Mouse (Mus musculus) embryonic facial prominence, embryonic 10.5 days (tissue): Measurements from ENCODE around the gene Mustn1. TPM values are rescaled to one million over a fixed set of nuclear protein-coding genes. Genes with fewer than 3 reads are reported as not detected.
A peak's percentile ranks its signal among the peaks of the same experiment; 100 is the strongest.

Experiments
- DNase-seq: peaks from one replicate; pipeline ENCODE4 v3.0.0-alpha.2; 2017; ENCODE audit warnings: low spot score
- H3K27ac ChIP-seq: fragments of 300-500 bp; sonication (generic); replicated peaks from 2 replicates; pipeline ENCODE4 v1.5.1; 2016; ENCODE audit warnings: mild to moderate bottlenecking
- H3K27me3 ChIP-seq: fragments of 300-500 bp; sonication (generic); replicated peaks from 2 replicates; pipeline ENCODE4 v1.6.1; 2016; ENCODE audit warnings: low read depth, mild to moderate bottlenecking; ENCODE audit not compliant: poor library complexity, severe bottlenecking
- H3K36me3 ChIP-seq: fragments of 300-500 bp; sonication (generic); replicated peaks from 2 replicates; pipeline ENCODE4 v1.6.1; 2016; ENCODE audit warnings: mild to moderate bottlenecking, moderate library complexity
- H3K4me1 ChIP-seq: fragments of 300-500 bp; sonication (generic); 2 replicates; pipeline ENCODE4 v1.6.1; 2016
- H3K4me3 ChIP-seq: fragments of 300-500 bp; sonication (generic); 2 replicates; pipeline ENCODE4 v1.5.1; 2016; ENCODE audit warnings: mild to moderate bottlenecking, moderate library complexity
- H3K9me3 ChIP-seq: fragments of 300-500 bp; sonication (generic); 2 replicates; pipeline ENCODE4 v1.6.1; 2016; ENCODE audit warnings: mild to moderate bottlenecking
- WGBS: fragments of 180-500 bp; shearing (Covaris S2); methylation state at CpG from one replicate; pipeline ENCODE4 v1.1.7; 2016; 5-methylcytosine and 5-hydroxymethylcytosine counted together
- polyA plus RNA-seq: library from polyadenylated mRNA; unstranded; fragments of >200 nt; fragmentation: Nextera tagmentation; extraction: Ambion mirVana; gene quantifications from 2 replicates; pipeline ENCODE4 v1.2.1, GENCODE M21; 2016

Mustn1 gene
- polyA plus RNA-seq, 1 experiment from 2014 or later, result 0.67 TPM

DNA sequence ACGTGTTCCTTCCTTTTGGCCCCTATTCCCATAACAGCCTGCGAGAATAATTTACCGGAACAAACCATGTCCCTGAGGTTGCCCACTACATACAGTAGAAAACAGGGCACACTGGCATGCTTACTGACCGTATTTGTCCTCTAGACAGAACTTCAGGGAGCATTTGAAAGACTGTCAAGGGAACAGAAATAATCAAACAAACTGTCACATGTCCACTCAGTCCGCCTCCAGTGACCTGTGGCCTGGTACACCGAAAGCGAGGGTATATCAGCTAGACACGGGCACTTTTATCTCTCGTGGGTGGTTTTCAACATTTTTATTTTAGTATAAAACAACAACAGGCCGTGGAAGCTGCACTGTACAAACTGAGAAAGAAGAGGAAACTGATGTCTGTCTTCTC is 10.2 kb upstream of the Mustn1 start:
- Histone ChIP-seq H3K27ac (no peak overlapping the region), H3K4me1 (peaks cover 16% of the 10 kb centered on the region), H3K4me3 (no peak overlapping the region), H3K27me3 (no peaks in the 10 kb centered on the region), H3K36me3 (peaks cover 70% of the 10 kb centered on the region), H3K9me3 (no peaks in the 10 kb centered on the region)
- 92% methylated on average over 10 of the region's 10 CpGs for WGBS
- no peak for DNase-seq

GRCm38 (mm10) chr14:30869391-30869801 is 9.6 kb upstream of the Mustn1 start:
- 80% methylated on average over 8 of the region's 8 CpGs for WGBS
- no peak for DNase-seq
- peaks cover 16% of the 10 kb centered on the region for H3K4me1 ChIP-seq
- H3K27me3 ChIP-seq, result no peaks in the 10 kb centered on the region
- H3K4me3 ChIP-seq, result no peak overlapping the region
- peaks cover 75% of the 10 kb centered on the region for H3K36me3 ChIP-seq
- H3K9me3 ChIP-seq, result no peaks in the 10 kb centered on the region
- H3K27ac ChIP-seq, result peak overlapping the region; percentile 66

- Histone ChIP-seq H3K27ac (peak overlapping the region; percentile 66; the same call in 1 of the 2 replicates), H3K9me3 (no peaks in the 10 kb centered on the region), H3K36me3 (peaks cover 76% of the 10 kb centered on the region), H3K4me1 (peaks cover 20% of the 10 kb centered on the region), H3K27me3 (no peaks in the 10 kb centered on the region), H3K4me3 (no peak overlapping the region)
- peak; percentile 34 for DNase-seq
- WGBS, result 80% methylated on average over 25 of the region's 25 CpGs
These were observed 8.5 kb upstream of the Mustn1 start for GRCm38 (mm10) chr14:30870206-30871147.

DNA sequence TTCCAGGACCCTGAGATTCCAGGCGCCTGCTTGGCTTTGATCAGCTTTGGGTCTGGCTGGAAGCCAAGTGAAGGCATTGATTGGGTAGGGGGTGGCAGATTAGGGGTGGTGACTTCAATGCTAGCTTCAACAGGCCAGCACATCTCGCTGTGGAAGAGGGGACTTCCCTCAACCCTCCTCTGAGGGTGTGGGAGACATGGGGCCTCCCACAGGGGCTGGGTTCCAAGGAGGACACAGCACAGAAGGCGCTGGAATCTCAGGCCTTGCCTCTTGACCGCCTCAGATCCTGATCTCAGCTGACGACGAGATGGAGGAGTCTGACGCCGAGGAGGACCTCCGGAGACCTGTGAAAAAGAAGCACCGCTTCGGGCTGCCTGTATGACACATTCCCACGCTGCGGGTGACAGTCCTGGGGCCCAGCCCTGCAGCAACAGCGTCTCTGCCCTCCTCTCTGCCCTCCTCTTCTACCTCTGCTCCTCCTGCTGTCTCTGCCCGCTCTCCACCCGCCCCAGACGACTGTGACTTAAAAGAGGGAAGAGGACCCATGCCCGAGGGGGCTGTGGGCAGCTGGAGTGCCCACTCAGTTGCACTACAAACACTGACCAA is 4.8 kb upstream of the Mustn1 start:
- peaks cover 69% of the 10 kb centered on the region for H3K36me3 ChIP-seq

DNA sequence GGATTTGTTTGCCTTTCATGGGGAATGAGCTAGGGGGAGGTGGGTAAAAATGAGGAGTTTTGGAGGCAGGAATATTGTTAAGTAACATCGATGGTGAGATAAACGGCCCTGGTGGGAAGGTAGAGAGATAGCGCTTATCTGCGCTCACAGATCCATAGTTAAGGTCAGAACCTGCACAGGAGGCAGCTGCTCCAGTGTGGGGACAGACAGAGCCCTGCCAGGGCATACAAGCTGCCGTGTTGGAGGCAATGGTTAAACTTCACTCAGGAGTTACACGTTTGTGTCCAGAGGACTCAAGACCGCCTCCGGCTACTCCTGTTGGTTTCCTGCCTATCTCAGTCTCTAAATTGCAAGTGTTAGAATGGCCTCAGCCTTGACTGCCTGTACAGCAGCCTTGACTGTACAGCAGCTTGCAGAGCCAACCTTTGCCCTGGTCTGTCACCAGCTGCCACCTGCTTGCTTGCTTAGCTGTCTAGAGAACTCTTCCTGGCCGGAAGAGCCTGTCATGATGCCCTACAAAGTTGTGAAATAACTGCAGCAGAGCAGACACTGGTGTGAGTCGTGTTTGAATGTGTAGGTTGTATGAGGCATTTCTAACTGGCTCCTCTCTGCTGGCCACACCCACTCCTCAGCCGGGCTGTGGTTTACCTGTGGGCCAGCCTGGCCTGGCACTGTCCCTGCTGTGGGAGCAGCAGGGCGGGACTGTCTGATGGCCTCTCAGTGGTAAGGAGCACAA is 3.7 kb upstream of the Mustn1 start:
- 89% methylated on average over 12 of the region's 12 CpGs for WGBS
- H3K27me3 ChIP-seq, result no peaks in the 10 kb centered on the region

More for the DNA sequence above, 4.8 kb upstream of the Mustn1 start:
- no peak for DNase-seq
- Histone ChIP-seq H3K27ac (no peak overlapping the region), H3K4me1 (peaks cover 31% of the 10 kb centered on the region), H3K27me3 (no peaks in the 10 kb centered on the region), H3K9me3 (no peaks in the 10 kb centered on the region), H3K4me3 (no peak overlapping the region)
- 87% methylated on average over 18 of the region's 18 CpGs for WGBS

GRCm38 (mm10) chr14:30875955-30876354 is 3.0 kb upstream of the Mustn1 start:
- H3K9me3 ChIP-seq, result no peaks in the 10 kb centered on the region
- H3K36me3 ChIP-seq, result peaks cover 61% of the 10 kb centered on the region
- no peak for DNase-seq
- no peak overlapping the region for H3K4me3 ChIP-seq
- H3K27me3 ChIP-seq, result no peaks in the 10 kb centered on the region
- 81% methylated on average over 9 of the region's 9 CpGs for WGBS
- peaks cover 27% of the 10 kb centered on the region; the same call in 1 of the 2 replicates for H3K4me1 ChIP-seq
- H3K27ac ChIP-seq, result no peak overlapping the region

More for the DNA sequence above, 3.7 kb upstream of the Mustn1 start:
- Histone ChIP-seq H3K27ac (no peak overlapping the region), H3K9me3 (no peaks in the 10 kb centered on the region), H3K4me3 (no peak overlapping the region), H3K36me3 (peaks cover 64% of the 10 kb centered on the region), H3K4me1 (peaks cover 31% of the 10 kb centered on the region)
- no peak for DNase-seq

- no peak for DNase-seq
- H3K27me3 ChIP-seq, result no peaks in the 10 kb centered on the region
- no peak overlapping the region for H3K27ac ChIP-seq
- peaks cover 27% of the 10 kb centered on the region; the same call in 1 of the 2 replicates for H3K4me1 ChIP-seq
- no peaks in the 10 kb centered on the region for H3K9me3 ChIP-seq
- 89% methylated on average over 10 of the region's 10 CpGs for WGBS
- H3K4me3 ChIP-seq, result no peak overlapping the region
- H3K36me3 ChIP-seq, result peaks cover 56% of the 10 kb centered on the region
These were observed 2.5 kb upstream of the Mustn1 start for GRCm38 (mm10) chr14:30876451-30876850.

DNA sequence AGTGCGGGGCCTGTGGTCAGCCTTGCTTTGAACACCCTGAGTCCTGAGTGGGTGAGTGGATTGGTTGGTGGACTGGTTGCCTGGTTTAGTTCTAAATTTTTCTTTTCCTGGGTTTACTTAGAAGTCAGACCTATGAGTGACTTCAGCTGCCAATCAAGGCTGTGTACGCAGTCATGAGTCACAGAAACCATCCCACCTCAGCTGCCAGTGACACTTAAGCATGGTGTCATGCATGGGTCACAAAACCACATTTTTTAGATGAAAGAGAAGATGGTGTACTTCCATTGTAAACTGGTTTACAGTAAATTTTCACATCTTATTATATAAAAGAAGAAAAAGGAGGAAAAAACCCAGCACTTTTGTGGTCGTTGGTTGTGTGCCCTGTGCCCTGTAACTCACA is 1.2 kb upstream of the Mustn1 start:
- Histone ChIP-seq H3K4me1 (peaks cover 29% of the 10 kb centered on the region; the same call in 1 of the 2 replicates), H3K27ac (no peak overlapping the region), H3K27me3 (no peaks in the 10 kb centered on the region), H3K9me3 (no peaks in the 10 kb centered on the region), H3K36me3 (peaks cover 44% of the 10 kb centered on the region), H3K4me3 (no peak overlapping the region)
- DNase-seq, result no peak
- WGBS, result 91% methylated on average over 3 of the region's 3 CpGs

GRCm38 (mm10) chr14:30879794-30880193 is 794 bp downstream of the Mustn1 start:
- H3K36me3 ChIP-seq, result peaks cover 24% of the 10 kb centered on the region
- peak; percentile 23 for DNase-seq
- H3K27ac ChIP-seq, result no peak overlapping the region
- no peaks in the 10 kb centered on the region for H3K27me3 ChIP-seq
- H3K4me1 ChIP-seq, result peaks cover 30% of the 10 kb centered on the region; the same call in 1 of the 2 replicates
- no peaks in the 10 kb centered on the region for H3K9me3 ChIP-seq
- H3K4me3 ChIP-seq, result no peak overlapping the region
- 60% methylated on average over 9 of the region's 9 CpGs for WGBS

DNA sequence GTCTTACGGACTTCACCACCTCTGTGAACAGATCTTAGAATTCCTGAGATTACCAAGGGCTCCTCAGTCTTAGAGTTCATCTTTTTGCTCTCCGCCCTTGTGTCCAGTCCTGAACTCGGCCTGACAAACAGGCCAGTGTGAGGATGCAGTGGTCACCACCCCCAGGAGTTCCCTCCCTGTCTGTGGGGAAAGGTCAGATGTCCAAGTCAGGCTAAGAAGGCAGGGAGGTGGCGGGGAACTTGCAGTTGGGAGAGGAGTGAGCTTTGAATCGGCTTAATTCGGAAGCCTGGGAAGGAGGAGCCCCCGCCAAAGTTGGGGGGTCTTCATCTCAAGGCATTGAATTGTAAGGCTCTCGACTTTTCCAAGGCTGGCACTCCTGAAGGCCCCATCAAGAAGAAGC is 1.3 kb downstream of the Mustn1 start:
- H3K27me3 ChIP-seq, result no peaks in the 10 kb centered on the region
- peaks cover 21% of the 10 kb centered on the region for H3K36me3 ChIP-seq
- H3K27ac ChIP-seq, result no peak overlapping the region
- no peak overlapping the region for H3K4me3 ChIP-seq
- DNase-seq, result no peak
- peaks cover 29% of the 10 kb centered on the region; the same call in 1 of the 2 replicates for H3K4me1 ChIP-seq
- H3K9me3 ChIP-seq, result no peaks in the 10 kb centered on the region
- WGBS, result 70% methylated on average over 8 of the region's 8 CpGs

GRCm38 (mm10) chr14:30880811-30881717 is 2.1 kb downstream of the Mustn1 start:
- 85% methylated on average over 17 of the region's 17 CpGs for WGBS
- Histone ChIP-seq H3K36me3 (peaks cover 13% of the 10 kb centered on the region), H3K4me3 (no peak overlapping the region), H3K4me1 (peaks cover 21% of the 10 kb centered on the region; the same call in 1 of the 2 replicates), H3K27ac (no peak overlapping the region), H3K27me3 (no peaks in the 10 kb centered on the region), H3K9me3 (no peaks in the 10 kb centered on the region)
- peak; percentile 44 for DNase-seq
